Mouse (Mus musculus) neural tube, embryonic 11.5 days (tissue): ENCODE data around the gene Serpina9. TPM values are rescaled to one million over a fixed set of nuclear protein-coding genes. Genes with fewer than 3 reads are reported as not detected.

ENCODE experiments used
- ATAC-seq: fragments of 200-750 bp; cut with Nextera tagmentation; 2 replicates; pipeline ENCODE4 v1.8.0; 2017; ENCODE audit warnings: moderate number of reproducible peaks, mild to moderate bottlenecking, moderate TSS enrichment, moderate library complexity; ENCODE audit not compliant: insufficient read depth, low FRiP score, low TSS enrichment
- DNase-seq: peaks from one replicate; pipeline ENCODE4 v3.0.0-alpha.2; 2015; ENCODE audit warnings: low spot score
- H3K27ac ChIP-seq: fragments of 300-500 bp; sonication (generic); 2 replicates; pipeline ENCODE4 v1.5.1; 2014; ENCODE audit warnings: low read depth, mild to moderate bottlenecking, low read length
- H3K27me3 ChIP-seq: fragments of 300-500 bp; sonication (generic); 2 replicates; pipeline ENCODE4 v1.6.1; 2014; ENCODE audit warnings: mild to moderate bottlenecking, low read length, mixed read lengths; ENCODE audit not compliant: control insufficient read depth, insufficient read depth
- H3K36me3 ChIP-seq: fragments of 300-500 bp; sonication (generic); 2 replicates; pipeline ENCODE4 v1.6.1; 2014; ENCODE audit warnings: mild to moderate bottlenecking, low read length, moderate library complexity, mixed read lengths; ENCODE audit not compliant: control insufficient read depth, insufficient read depth
- H3K4me1 ChIP-seq: fragments of 300-500 bp; sonication (generic); 2 replicates; pipeline ENCODE4 v1.6.1; 2014; ENCODE audit warnings: low read length, mixed read lengths; ENCODE audit not compliant: control insufficient read depth, insufficient read depth
- H3K4me2 ChIP-seq: fragments of 300-500 bp; sonication (generic); 2 replicates; pipeline ENCODE4 v1.6.1; 2014; ENCODE audit warnings: low read depth, mild to moderate bottlenecking, moderate library complexity
- H3K4me3 ChIP-seq: fragments of 300-500 bp; sonication (generic); 2 replicates; pipeline ENCODE4 v1.5.1; 2014; ENCODE audit warnings: low read depth, low read length
- H3K9ac ChIP-seq: fragments of 300-500 bp; sonication (generic); 2 replicates; pipeline ENCODE4 v1.6.1; 2014; ENCODE audit warnings: mild to moderate bottlenecking, low read length
- H3K9me3 ChIP-seq: fragments of 300-500 bp; sonication (generic); 2 replicates; pipeline ENCODE4 v1.6.1; 2016; ENCODE audit warnings: low read length; ENCODE audit not compliant: control insufficient read depth
- WGBS: fragments of 180-500 bp; shearing (Covaris S2); extraction: QIAGEN DNeasy Blood & Tissue Kit; methylation state at CpG from one replicate; pipeline ENCODE4 v1.1.7; 2014; 5-methylcytosine and 5-hydroxymethylcytosine counted together
- polyA plus RNA-seq: library from polyadenylated mRNA; unstranded; fragments of >200 nt; fragmentation: Nextera tagmentation; extraction: Ambion mirVana; gene quantifications from 2 replicates; pipeline ENCODE4 v1.2.1, GENCODE M21; 2014

Gene Serpina9
- polyA plus RNA-seq, 1 experiment from 2014 or later = not detected

DNA sequence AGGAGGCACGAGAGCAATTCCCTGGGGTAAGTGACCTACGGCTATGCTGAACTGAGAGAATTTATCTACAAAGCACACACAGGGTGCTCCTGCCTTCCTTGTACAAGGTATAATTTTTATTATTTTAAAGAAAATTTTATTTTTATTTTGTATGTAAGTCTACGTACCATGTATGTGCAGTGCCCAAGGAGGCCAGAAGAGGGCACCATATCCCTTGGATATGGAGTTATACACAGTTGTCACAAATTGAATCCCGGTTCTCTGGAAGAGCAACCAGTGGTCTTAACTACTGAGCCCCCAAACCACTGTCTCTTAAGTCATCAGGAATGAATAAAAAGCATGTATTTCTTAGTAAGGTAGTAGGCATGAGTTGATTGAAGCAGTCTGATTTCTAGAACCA is 28.6 kb downstream of the Serpina9 start:
- WGBS = 72% methylated on average over 4 of the region's 4 CpGs
- ATAC-seq (no peak), DNase-seq (no peak)

GRCm38 (mm10) chr12:103981646-103982360 is 31.8 kb downstream of the Serpina9 start:
- no peak overlapping the region for H3K9ac ChIP-seq
- H3K4me2 ChIP-seq = no peak overlapping the region
- WGBS = 74% methylated on average over 7 of the region's 7 CpGs
- H3K36me3 ChIP-seq = no peaks in the 10 kb centered on the region
- no peaks in the 10 kb centered on the region for H3K27me3 ChIP-seq
- no peak overlapping the region for H3K4me3 ChIP-seq
- ATAC-seq = no peak
- no peaks in the 10 kb centered on the region for H3K4me1 ChIP-seq
- no peak for DNase-seq
- no peaks in the 10 kb centered on the region for H3K9me3 ChIP-seq
- no peak overlapping the region for H3K27ac ChIP-seq

More for the DNA sequence above, 28.6 kb downstream of the Serpina9 start:
- no peaks in the 10 kb centered on the region for H3K27me3 ChIP-seq
- no peaks in the 10 kb centered on the region for H3K9me3 ChIP-seq
- H3K9ac ChIP-seq = no peak overlapping the region
- no peak overlapping the region for H3K4me3 ChIP-seq
- no peak overlapping the region for H3K4me2 ChIP-seq
- no peak overlapping the region for H3K27ac ChIP-seq
- H3K4me1 ChIP-seq = no peaks in the 10 kb centered on the region
- no peaks in the 10 kb centered on the region for H3K36me3 ChIP-seq

- 87% methylated on average over 10 of the region's 10 CpGs for WGBS
- no peak overlapping the region for H3K27ac ChIP-seq
- H3K36me3 ChIP-seq = no peaks in the 10 kb centered on the region
- H3K4me2 ChIP-seq = no peak overlapping the region
- DNase-seq = no peak
- no peaks in the 10 kb centered on the region for H3K9me3 ChIP-seq
- no peaks in the 10 kb centered on the region for H3K4me1 ChIP-seq
- H3K9ac ChIP-seq = no peak overlapping the region
- H3K27me3 ChIP-seq = no peaks in the 10 kb centered on the region
- ATAC-seq = no peak
- no peak overlapping the region for H3K4me3 ChIP-seq
Observed at GRCm38 (mm10) chr12:103978294-103978693, 35.3 kb downstream of the Serpina9 start.

DNA sequence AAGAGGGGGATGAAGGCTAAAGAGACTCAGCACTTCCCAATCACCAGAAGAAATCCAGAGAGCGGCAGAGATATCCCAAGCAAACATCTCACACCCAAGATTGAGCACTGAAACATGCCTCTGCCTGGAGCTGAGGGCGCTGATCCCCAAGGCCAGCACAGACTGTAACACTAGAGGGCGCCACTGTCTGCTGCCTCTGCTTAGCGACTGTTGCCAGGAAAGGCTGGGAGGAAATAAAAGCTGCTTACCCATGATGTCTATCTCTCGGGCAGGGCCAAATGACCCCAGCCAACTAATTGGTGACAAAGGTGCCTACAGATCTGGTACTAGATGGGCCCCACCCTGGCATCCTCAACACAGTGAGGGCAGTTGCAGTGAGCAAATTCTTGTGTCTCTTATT is 35.7 kb downstream of the Serpina9 start:
- DNase-seq = peak; percentile 25
- Histone ChIP-seq H3K4me3 (no peak overlapping the region), H3K36me3 (no peaks in the 10 kb centered on the region), H3K9me3 (no peaks in the 10 kb centered on the region), H3K9ac (no peak overlapping the region), H3K4me1 (no peaks in the 10 kb centered on the region), H3K4me2 (no peak overlapping the region), H3K27me3 (no peaks in the 10 kb centered on the region), H3K27ac (no peak overlapping the region)
- no peak for ATAC-seq
- 31% methylated on average over 5 of the region's 5 CpGs for WGBS

GRCm38 (mm10) chr12:103977060-103977459 is 36.5 kb downstream of the Serpina9 start:
- Histone ChIP-seq H3K36me3 (no peaks in the 10 kb centered on the region), H3K27me3 (no peaks in the 10 kb centered on the region), H3K4me2 (no peak overlapping the region), H3K27ac (no peak overlapping the region), H3K4me1 (no peaks in the 10 kb centered on the region), H3K9ac (no peak overlapping the region), H3K4me3 (no peak overlapping the region), H3K9me3 (no peaks in the 10 kb centered on the region)
- DNase-seq (no peak), ATAC-seq (no peak)
- WGBS = 65% methylated on average over 3 of the region's 3 CpGs

DNA sequence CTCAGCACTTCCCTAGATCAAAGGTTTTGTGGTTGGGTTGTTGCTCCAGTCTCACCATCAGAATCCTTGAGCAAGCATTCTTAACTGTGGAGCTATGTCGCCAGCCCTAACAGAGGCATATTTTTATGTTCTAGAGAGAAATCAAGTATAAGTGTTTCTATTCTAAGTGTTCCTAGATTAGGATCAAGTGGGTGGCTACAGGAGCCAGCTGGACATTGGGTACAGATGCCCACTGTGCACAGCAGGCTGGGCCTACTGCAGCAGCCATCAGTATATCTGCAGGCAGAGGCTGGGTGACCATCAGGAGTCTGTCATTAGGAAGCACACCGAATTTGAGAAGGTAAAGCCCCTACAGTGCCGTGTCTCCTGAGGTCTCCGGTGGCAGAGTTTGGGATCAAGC is 42.5 kb downstream of the Serpina9 start:
- H3K4me2 ChIP-seq = no peak overlapping the region
- no peak overlapping the region for H3K9ac ChIP-seq
- no peaks in the 10 kb centered on the region for H3K36me3 ChIP-seq
- ATAC-seq (no peak), DNase-seq (no peak)
- H3K4me1 ChIP-seq = no peaks in the 10 kb centered on the region
- H3K27me3 ChIP-seq = no peaks in the 10 kb centered on the region
- H3K9me3 ChIP-seq = no peaks in the 10 kb centered on the region
- WGBS = 89% methylated on average over 4 of the region's 4 CpGs
- H3K4me3 ChIP-seq = no peak overlapping the region
- H3K27ac ChIP-seq = no peak overlapping the region

DNA sequence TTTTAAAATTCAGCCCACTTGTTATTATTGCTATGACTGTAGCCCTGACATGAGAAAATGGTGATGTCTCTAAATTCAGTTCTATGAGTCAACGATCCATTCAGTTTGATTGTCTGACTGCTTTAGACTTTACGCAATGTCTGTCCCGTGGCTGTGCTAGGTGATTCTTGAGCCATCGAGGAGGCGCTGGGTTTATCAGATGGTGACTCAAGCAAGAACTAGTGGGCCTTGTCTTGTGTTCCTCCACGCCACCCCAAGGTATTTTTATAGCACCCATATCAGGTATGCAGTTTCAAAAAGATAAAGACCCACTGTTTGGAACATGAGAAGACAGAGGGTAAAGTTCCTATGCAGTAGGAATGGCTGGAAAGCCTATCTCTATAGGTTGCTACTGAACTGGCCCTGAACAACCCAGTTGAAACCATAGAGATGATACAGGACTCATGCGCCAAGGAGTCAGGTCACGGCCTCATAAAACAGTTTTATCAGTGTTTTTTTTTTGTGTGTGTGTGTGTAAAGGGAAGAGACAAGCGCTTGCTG is 43.9 kb downstream of the Serpina9 start:
- Histone ChIP-seq H3K36me3 (no peaks in the 10 kb centered on the region), H3K27me3 (no peaks in the 10 kb centered on the region), H3K4me3 (no peak overlapping the region), H3K27ac (no peak overlapping the region), H3K4me2 (no peak overlapping the region), H3K4me1 (no peaks in the 10 kb centered on the region), H3K9me3 (no peaks in the 10 kb centered on the region), H3K9ac (no peak overlapping the region)
- ATAC-seq (no peak), DNase-seq (no peak)
- 93% methylated on average over 9 of the region's 9 CpGs for WGBS

DNA sequence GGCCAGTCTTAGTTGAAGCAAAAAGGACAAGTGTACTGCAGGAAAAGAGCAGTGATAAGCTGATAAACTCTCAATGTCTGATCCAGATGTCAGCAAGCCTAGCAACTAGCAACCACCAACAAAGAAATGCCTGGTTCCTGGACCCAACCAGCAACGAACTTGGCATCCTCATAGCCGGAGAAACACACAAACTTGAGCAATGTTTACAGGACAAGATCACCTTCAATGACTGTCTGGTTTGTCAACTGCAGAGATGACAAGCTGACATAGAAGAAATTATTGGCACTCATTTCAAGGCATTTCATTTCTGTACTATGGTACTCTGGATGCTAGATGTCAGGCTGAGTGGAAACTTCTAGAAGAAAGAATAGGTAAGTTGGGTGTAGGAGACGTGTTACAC is 46.8 kb downstream of the Serpina9 start:
- no peaks in the 10 kb centered on the region for H3K4me1 ChIP-seq
- H3K36me3 ChIP-seq = no peaks in the 10 kb centered on the region
- no peak for DNase-seq
- H3K9ac ChIP-seq = no peak overlapping the region
- H3K27ac ChIP-seq = no peak overlapping the region
- no peaks in the 10 kb centered on the region for H3K27me3 ChIP-seq
- no peak overlapping the region for H3K4me2 ChIP-seq
- no peak overlapping the region for H3K4me3 ChIP-seq
- H3K9me3 ChIP-seq = no peaks in the 10 kb centered on the region
- ATAC-seq = no peak
- 79% methylated on average over 3 of the region's 3 CpGs for WGBS

- no peak overlapping the region for H3K4me3 ChIP-seq
- no peaks in the 10 kb centered on the region for H3K4me1 ChIP-seq
- no peaks in the 10 kb centered on the region for H3K9me3 ChIP-seq
- H3K27ac ChIP-seq = no peak overlapping the region
- H3K9ac ChIP-seq = no peak overlapping the region
- H3K4me2 ChIP-seq = no peak overlapping the region
- no peaks in the 10 kb centered on the region for H3K27me3 ChIP-seq
- DNase-seq = no peak
- ATAC-seq = no peak
- H3K36me3 ChIP-seq = no peaks in the 10 kb centered on the region
- WGBS = 88% methylated on average over 4 of the region's 4 CpGs
Observed at GRCm38 (mm10) chr12:103963288-103963687, 50.3 kb downstream of the Serpina9 start.
